Mouse (Mus musculus) macrophage (primary cell): ENCODE measurements around the gene Galnt18. TPM values are rescaled to one million over a fixed set of nuclear protein-coding genes. Genes with fewer than 3 reads are reported as not detected.

Source experiments
- H3K27ac ChIP-seq: fragments of 350-480 bp; formaldehyde crosslinking; 2 replicates; pipeline ENCODE4 v1.9.0; 2021
- H3K36me3 ChIP-seq: fragments of 350-480 bp; formaldehyde crosslinking; 2 replicates; pipeline ENCODE4 v1.9.0; 2021; ENCODE audit errors: inconsistent target
- H3K4me3 ChIP-seq: fragments of 350-480 bp; formaldehyde crosslinking; 2 replicates; pipeline ENCODE4 v1.9.0; 2021; ENCODE audit errors: inconsistent target
- H3K79me2 ChIP-seq: fragments of 350-480 bp; formaldehyde crosslinking; 2 replicates; pipeline ENCODE4 v1.9.0; 2021; ENCODE audit errors: inconsistent target
- WGBS: methylation state at CpG from one replicate; pipeline ENCODE4 v1.1.7; 2026; ENCODE audit warnings: inconsistent platforms; ENCODE audit not compliant: missing documents; 5-methylcytosine and 5-hydroxymethylcytosine counted together
- polyA plus RNA-seq: library from polyadenylated mRNA; stranded (reverse); fragments of 250-400 nt; gene quantifications from 3 replicates; pipeline ENCODE4 v1.2.4, GENCODE M21; 2018; ENCODE audit warnings: inconsistent platforms
- total RNA-seq, 78 experiments: library from RNA; depleted of rRNA; stranded (reverse); fragments of 250-400 nt; gene quantifications; 1 replicate in 9 of 78; 2 replicates in 24 of 78; 3 replicates in 43 of 78; 4 replicates in 2 of 78; pipeline ENCODE4 v1.2.4; 2018; ENCODE audit warnings: inconsistent platforms in 56 of 78

Gene Galnt18
- total RNA-seq (2018; cell fraction: chromatin; rRNA removed) = 1 to 10 TPM in 1 of 26 experiments, under 1 TPM in 1, not detected in 24; 0.37 to 4.5 TPM
- not detected for total RNA-seq (2018; cell fraction: cytosol; rRNA removed)
- total RNA-seq (2018; cell fraction: nucleus; rRNA removed) = under 1 TPM in 1 of 26 experiments, not detected in 25; 0.31 TPM
- polyA plus RNA-seq = not detected in 3 replicates

DNA sequence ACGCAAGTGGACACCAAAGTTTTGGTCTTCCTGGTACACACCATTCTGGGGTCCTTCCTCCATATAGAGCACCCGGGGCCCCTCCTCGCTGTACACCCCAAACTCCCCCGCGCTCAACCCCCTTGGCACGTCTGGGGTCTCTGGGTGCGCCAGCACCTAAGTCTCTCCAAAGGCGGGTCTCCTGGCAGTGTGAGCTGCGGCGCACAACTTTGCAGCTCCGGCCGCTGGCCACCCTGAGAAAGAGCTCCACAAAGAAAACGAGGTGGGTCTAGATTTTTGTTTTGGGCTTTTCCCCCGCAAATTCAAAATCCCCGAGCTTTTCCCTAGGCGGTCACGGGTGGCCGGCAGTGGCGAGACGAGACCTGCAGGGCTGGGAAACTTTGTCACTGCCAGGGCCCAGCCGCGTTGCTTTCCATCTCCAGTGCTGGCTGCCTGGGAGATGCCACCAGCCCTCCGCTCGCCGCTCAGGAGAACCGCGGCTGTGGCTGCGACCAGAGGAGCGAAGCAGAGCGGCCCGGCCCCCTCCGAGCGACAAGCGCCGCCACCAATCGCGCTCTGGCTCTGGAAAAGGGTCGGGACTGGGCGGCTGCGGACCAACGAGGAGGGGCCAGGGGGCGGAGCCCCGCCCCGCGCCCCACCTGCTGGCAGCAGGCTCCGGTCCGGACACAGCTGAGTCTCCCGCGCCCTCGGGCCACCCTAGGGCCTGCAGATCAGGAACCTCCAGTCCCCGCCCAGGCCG lies at the start of gene Galnt18:
Galnt18 (minus strand) TSS at position 474 of the 739 bp plus-strand sequence.
- Histone ChIP-seq H3K36me3 (no peaks in the 10 kb centered on the region), H3K79me2 (no peaks in the 10 kb centered on the region), H3K27ac (no peak within 1 kb of the TSS), H3K4me3 (no peak within 1 kb of the TSS)
- WGBS = 3% methylated on average over 48 of the region's 52 CpGs

GRCm38 (mm10) chr7:111827337-111827736 lies 47.6 kb upstream of the Galnt18 start:
- Histone ChIP-seq H3K27ac (no peak overlapping the region), H3K36me3 (no peaks in the 10 kb centered on the region), H3K79me2 (no peaks in the 10 kb centered on the region), H3K4me3 (no peak overlapping the region)
- WGBS = 100% methylated on average over 1 of the region's 1 CpGs

DNA sequence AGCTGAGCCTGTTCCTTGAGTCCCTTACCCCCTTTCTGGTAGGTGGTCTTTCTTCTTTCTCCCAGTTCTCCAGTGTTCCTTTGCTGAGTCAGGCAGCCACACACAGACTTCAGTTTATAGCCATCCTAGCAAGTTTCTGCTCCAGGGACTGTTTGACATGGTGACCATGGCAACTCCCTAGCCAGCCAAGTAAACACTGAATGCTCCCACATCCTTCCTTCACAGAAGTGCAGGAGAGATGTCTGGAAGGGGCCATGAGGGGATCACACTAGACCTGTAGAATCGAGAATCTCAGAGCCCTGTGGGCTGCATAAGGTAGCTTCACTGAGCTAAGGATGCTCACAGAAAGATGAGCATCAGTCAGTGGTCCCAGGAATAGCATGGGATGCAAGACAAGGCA lies 33.3 kb upstream of the Galnt18 start:
- H3K79me2 ChIP-seq = no peaks in the 10 kb centered on the region
- 13% methylated on average over 1 of the region's 1 CpGs for WGBS

GRCm38 (mm10) chr7:111811036-111811435 lies 31.3 kb upstream of the Galnt18 start:
- Histone ChIP-seq H3K79me2 (no peaks in the 10 kb centered on the region), H3K36me3 (no peaks in the 10 kb centered on the region), H3K27ac (no peak overlapping the region), H3K4me3 (no peak overlapping the region)
- WGBS = 61% methylated on average over 2 of the region's 2 CpGs

More for the DNA sequence above, 33.3 kb upstream of the Galnt18 start:
- H3K36me3 ChIP-seq = no peaks in the 10 kb centered on the region
- H3K27ac ChIP-seq = no peak overlapping the region
- H3K4me3 ChIP-seq = no peak overlapping the region

GRCm38 (mm10) chr7:111809796-111810195 lies 30.0 kb upstream of the Galnt18 start:
- Histone ChIP-seq H3K36me3 (no peaks in the 10 kb centered on the region), H3K79me2 (no peaks in the 10 kb centered on the region), H3K27ac (no peak overlapping the region), H3K4me3 (no peak overlapping the region)
- WGBS = 95% methylated on average over 3 of the region's 3 CpGs

DNA sequence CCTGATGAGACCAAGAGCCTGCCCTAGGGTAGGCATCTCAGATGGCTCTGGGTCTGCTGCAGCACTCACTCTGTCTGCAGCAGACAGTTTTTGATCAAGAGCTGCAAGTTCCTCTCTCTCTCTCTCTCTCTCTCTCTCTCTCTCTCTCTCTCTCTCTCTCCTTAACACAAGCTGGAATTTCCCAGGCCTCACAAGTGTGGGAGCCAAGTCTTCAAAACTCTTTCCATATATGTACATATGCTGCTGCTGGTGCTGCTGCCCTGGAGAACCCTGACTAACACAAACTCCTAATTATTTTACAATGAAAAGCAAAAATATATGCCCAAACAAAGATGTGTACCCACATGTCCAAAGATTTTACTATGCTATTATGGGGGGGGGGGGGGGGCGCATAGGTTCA lies 26.3 kb upstream of the Galnt18 start:
- H3K4me3 ChIP-seq = no peak overlapping the region
- H3K36me3 ChIP-seq = no peaks in the 10 kb centered on the region
- H3K27ac ChIP-seq = no peak overlapping the region
- 100% methylated on average over 1 of the region's 1 CpGs for WGBS
- no peaks in the 10 kb centered on the region for H3K79me2 ChIP-seq

- Histone ChIP-seq H3K4me3 (no peak overlapping the region), H3K36me3 (no peaks in the 10 kb centered on the region), H3K79me2 (no peaks in the 10 kb centered on the region), H3K27ac (no peak overlapping the region)
- whole genome bisulfite sequencing = 92% methylated on average over 4 of the region's 4 CpGs
Measured at GRCm38 (mm10) chr7:111804646-111805045, 24.9 kb upstream of the Galnt18 start.

DNA sequence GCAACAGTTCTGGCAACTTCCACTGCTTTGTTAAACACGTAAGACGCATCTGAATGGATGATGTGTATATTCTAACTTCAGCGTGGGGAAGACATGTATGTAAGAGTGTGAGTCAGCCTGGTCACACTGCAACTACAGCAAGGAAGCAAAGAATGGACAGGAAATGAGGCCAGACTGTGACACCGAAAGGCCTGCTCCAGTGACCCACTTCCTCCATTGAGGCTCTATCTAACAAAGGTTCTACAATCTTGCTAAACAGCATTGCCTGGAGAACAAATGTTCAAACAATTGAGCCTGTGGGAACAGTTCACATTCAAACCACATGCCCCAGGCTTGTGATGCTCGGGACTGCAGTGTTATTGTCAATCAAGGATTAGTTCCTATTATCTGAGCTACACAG lies 21.0 kb upstream of the Galnt18 start:
- Histone ChIP-seq H3K4me3 (no peak overlapping the region), H3K36me3 (no peaks in the 10 kb centered on the region), H3K27ac (no peak overlapping the region), H3K79me2 (no peaks in the 10 kb centered on the region)
- WGBS = 56% methylated on average over 5 of the region's 5 CpGs

DNA sequence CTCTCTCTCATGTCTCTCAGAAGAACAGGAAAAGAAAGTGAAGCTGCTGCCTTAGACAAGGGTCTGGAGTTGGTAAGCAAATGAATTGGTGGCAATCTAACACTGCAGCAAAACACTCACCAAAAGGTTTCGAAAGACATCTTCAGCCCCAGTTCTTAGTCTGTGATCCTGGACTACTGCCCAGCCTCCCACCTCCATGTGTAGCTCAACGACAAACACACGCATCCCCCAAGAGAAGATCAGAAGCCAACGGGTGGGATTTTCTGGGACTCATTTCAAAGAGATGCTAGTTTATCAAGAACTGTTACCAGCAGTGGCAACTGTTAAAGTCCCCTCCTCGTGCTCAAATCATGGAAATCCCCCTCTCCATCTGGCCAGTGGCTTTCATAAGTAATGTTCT lies 20.3 kb upstream of the Galnt18 start:
- Histone ChIP-seq H3K27ac (no peak overlapping the region), H3K79me2 (no peaks in the 10 kb centered on the region), H3K36me3 (no peaks in the 10 kb centered on the region), H3K4me3 (no peak overlapping the region)
- 81% methylated on average over 5 of the region's 5 CpGs for WGBS

DNA sequence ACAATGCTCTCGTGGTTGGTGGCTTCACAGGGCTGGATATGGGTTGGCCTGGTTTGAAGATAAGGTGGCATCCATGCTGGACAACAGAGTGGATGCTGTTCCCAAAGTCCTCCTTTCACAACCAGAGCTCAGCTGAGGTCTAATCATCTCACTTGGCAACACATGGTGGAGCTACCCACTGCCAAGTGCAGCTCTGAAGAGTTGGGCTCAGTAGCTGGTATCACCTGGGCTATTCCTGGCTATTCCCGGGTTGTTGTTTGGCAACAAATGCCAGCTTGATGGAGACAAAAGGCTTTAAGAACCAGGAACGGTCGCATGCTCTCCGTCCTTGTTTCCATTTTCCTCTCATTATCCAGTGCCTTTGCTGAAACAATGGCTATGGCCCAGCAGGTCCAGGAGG lies 19.2 kb upstream of the Galnt18 start:
- Histone ChIP-seq H3K4me3 (no peak overlapping the region), H3K27ac (no peak overlapping the region), H3K79me2 (no peaks in the 10 kb centered on the region), H3K36me3 (no peaks in the 10 kb centered on the region)
- 73% methylated on average over 5 of the region's 5 CpGs for WGBS

DNA sequence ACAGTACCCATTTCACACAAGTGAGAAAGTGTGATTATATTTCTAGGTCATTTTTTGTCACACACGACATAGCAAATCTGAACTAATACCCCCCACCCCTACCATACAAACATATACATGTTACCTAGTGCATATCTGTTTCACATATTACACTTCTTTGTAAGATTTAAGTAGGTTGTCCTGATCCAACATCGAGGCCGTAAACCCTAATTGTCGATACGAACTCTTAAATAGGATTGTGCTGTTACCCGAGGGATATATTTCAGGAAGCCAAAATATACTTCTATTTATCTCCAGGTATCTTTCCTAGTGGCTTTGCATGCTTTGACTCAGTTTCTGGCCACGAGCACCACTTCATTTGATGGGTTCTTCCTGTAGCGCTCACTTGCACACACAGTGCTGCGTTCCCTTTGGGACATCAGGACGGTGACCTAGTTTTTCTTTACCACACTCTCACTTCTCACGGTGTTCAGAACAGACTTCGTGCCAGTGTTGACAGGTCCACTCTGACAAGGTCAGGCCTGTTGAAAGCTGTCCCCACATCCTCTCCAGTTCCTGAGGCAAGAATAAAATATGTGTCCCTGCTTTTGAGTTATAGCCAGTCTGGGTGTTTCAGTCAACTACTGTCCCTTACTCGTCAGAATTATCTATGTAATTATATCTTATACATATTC lies 17.7 kb upstream of the Galnt18 start:
- no peaks in the 10 kb centered on the region for H3K79me2 ChIP-seq
- no peaks in the 10 kb centered on the region for H3K36me3 ChIP-seq
- H3K4me3 ChIP-seq = no peak overlapping the region
- H3K27ac ChIP-seq = no peak overlapping the region
- 80% methylated on average over 13 of the region's 13 CpGs for WGBS

GRCm38 (mm10) chr7:111795059-111795458 lies 15.3 kb upstream of the Galnt18 start:
- Histone ChIP-seq H3K36me3 (no peaks in the 10 kb centered on the region), H3K79me2 (no peaks in the 10 kb centered on the region), H3K4me3 (no peak overlapping the region), H3K27ac (no peak overlapping the region)

GRCm38 (mm10) chr7:111792154-111792553 lies 12.4 kb upstream of the Galnt18 start:
- 88% methylated on average over 3 of the region's 3 CpGs for WGBS
- Histone ChIP-seq H3K4me3 (no peak overlapping the region), H3K36me3 (no peaks in the 10 kb centered on the region), H3K27ac (no peak overlapping the region), H3K79me2 (no peaks in the 10 kb centered on the region)

GRCm38 (mm10) chr7:111791347-111791746 lies 11.6 kb upstream of the Galnt18 start:
- Histone ChIP-seq H3K36me3 (no peaks in the 10 kb centered on the region), H3K79me2 (no peaks in the 10 kb centered on the region), H3K27ac (no peak overlapping the region), H3K4me3 (no peak overlapping the region)
- 92% methylated on average over 6 of the region's 6 CpGs for WGBS

GRCm38 (mm10) chr7:111787921-111788320 lies 8.1 kb upstream of the Galnt18 start:
- H3K27ac ChIP-seq = no peak overlapping the region
- no peaks in the 10 kb centered on the region for H3K36me3 ChIP-seq
- no peaks in the 10 kb centered on the region for H3K79me2 ChIP-seq
- 90% methylated on average over 2 of the region's 2 CpGs for WGBS
- no peak overlapping the region for H3K4me3 ChIP-seq
